Mouse (Mus musculus): Measurements from ENCODE around the gene Hist1h2be. TPM values are rescaled to one million over a fixed set of nuclear protein-coding genes. Genes with fewer than 3 reads are reported as not detected.

Gene Hist1h2be
- total RNA-seq, 1 experiment from 2014 or later, result 14.5 TPM

DNA sequence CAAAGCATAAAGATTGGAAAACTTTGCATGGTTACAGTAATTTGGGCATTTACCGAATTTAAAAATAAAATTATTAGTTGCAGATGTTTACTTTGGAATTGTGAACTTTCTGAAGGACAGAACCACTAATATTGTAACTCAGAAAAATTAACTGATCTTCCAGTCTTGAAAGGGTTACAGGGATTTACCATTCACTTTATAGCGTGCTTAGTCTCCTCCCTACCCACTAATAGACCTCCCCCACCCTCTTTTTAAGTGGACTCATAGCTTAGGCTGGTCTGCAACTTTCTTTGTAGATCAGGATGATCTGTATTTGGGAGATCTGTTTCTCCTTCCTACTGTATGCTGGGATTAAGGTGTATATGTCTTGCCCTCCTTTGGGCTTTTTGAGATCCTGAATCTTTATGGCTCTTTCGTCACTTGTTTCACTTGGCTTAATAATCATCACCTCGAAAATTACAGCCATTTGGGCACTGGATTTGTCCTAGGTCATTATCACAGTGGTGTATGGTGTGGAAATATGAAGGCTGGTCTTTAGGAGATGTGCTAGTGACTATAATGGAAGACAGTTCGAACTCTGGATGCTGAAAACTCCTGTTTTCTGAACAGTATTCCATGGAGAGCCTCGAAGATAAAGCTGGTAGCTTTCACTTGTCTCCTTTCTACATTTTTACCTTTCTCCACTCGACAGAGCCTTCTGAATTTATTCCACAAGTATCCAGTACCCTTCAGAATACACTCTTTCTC is 84.7 kb downstream of the Hist1h2be start:
- no peak for ATAC-seq (replicated peaks; ENCODE audit: insufficient number of reproducible peaks, low FRiP score, low TSS enrichment, poor library complexity, severe bottlenecking)

- peak; percentile 79 for ATAC-seq (replicated peaks; ENCODE audit: insufficient number of reproducible peaks, low FRiP score, low TSS enrichment, poor library complexity, severe bottlenecking)
Observed at GRCm38 (mm10) chr13:23535137-23536075, 85.5 kb downstream of the Hist1h2be start, which contains the start of gene Hist1h3g. TSS of gene Hist1h3g (plus strand) at chr13:23535422.

- ATAC-seq (replicated peaks; ENCODE audit: insufficient number of reproducible peaks, low FRiP score, low TSS enrichment, poor library complexity, severe bottlenecking), result no peak
Observed at GRCm38 (mm10) chr13:23534368-23535131, 86.4 kb downstream of the Hist1h2be start.

Other genes starting within 250 kb of the Hist1h2be start
- gene Abt1, start 197.3 kb downstream of the Hist1h2be start, total RNA-seq (2017), result 12.1 to 15.9 TPM (median 13.2 TPM) in 3 replicates
- gene Btn1a1, start 155.2 kb downstream of the Hist1h2be start, total RNA-seq (2017), result not detected in 3 replicates
- not detected in 3 replicates for gene Btn2a2, start 132.3 kb downstream of the Hist1h2be start, total RNA-seq (2017)
- gene Hist1h4h, start 90.1 kb downstream of the Hist1h2be start, total RNA-seq (2017), result 24.5 to 149 TPM (median 46.4 TPM) in 3 replicates
- 1.4 to 11.6 TPM in 2 of 3 replicates, not detected in the other for gene Hist1h2af, start 87.2 kb downstream of the Hist1h2be start, total RNA-seq (2017)
- not detected in 3 replicates for gene Hist1h3g, start 85.7 kb downstream of the Hist1h2be start, total RNA-seq (2017)
- 0.21 to 4.4 TPM (median 2.1 TPM) in 3 replicates for gene Hist1h2bh, start 77.7 kb downstream of the Hist1h2be start, total RNA-seq (2017)
- 0.53 to 21.8 TPM (median 16.4 TPM) in 3 replicates for gene Hist1h3f, start 77.1 kb downstream of the Hist1h2be start, total RNA-seq (2017)
- 42.2 to 123 TPM (median 49.9 TPM) in 3 replicates for gene Hist1h4f, start 69.5 kb downstream of the Hist1h2be start, total RNA-seq (2017)
- gene Hist1h1d, start 67.9 kb downstream of the Hist1h2be start, total RNA-seq (2017), result 16.3 to 25.9 TPM (median 21.9 TPM) in 3 replicates
- 12.4 to 48.1 TPM (median 39.4 TPM) in 3 replicates for gene Hist1h3e, start 58.8 kb downstream of the Hist1h2be start, total RNA-seq (2017)
- gene Hist1h2ae, start 49.9 kb downstream of the Hist1h2be start, total RNA-seq (2017), result 6.1 to 28.4 TPM (median 15.0 TPM) in 3 replicates
- gene Hist1h2bg, start 49.7 kb downstream of the Hist1h2be start, total RNA-seq (2017), result 86.4 to 193 TPM (median 86.9 TPM) in 3 replicates
- 19.2 to 51.4 TPM (median 45.4 TPM) in 3 replicates for gene Hist1h2bf, start 46.9 kb downstream of the Hist1h2be start, total RNA-seq (2017)
- 1.5 to 92.8 TPM (median 16.7 TPM) in 3 replicates for gene Hist1h2ad, start 46.7 kb downstream of the Hist1h2be start, total RNA-seq (2017)
- 1.5 to 3.3 TPM (median 2.1 TPM) in 3 replicates for gene Hist1h3d, start 45.4 kb downstream of the Hist1h2be start, total RNA-seq (2017)
- gene Hist1h4d, start 39.5 kb downstream of the Hist1h2be start, total RNA-seq (2017), result 78.9 to 170 TPM (median 90.0 TPM) in 3 replicates
- 81.6 to 216 TPM (median 97.2 TPM) in 3 replicates for gene Hist1h1e, start 1.4 kb upstream of the Hist1h2be start, total RNA-seq (2017)
- 5.0 to 8.9 TPM (median 8.3 TPM) in 3 replicates for gene Hist1h2ac, start 62.8 kb upstream of the Hist1h2be start, total RNA-seq (2017)
- gene Hist1h2bc, start 63.1 kb upstream of the Hist1h2be start, total RNA-seq (2017), result 28.7 to 101 TPM (median 49.7 TPM) in 3 replicates
- gene Hist1h1t, start 74.7 kb upstream of the Hist1h2be start, total RNA-seq (2017), result not detected in 3 replicates
- 82.1 to 150 TPM (median 93.5 TPM) in 3 replicates for gene Hist1h4c, start 77.3 kb upstream of the Hist1h2be start, total RNA-seq (2017)
- 90.6 to 170 TPM (median 150 TPM) in 3 replicates for gene Hfe, start 89.7 kb upstream of the Hist1h2be start, total RNA-seq (2017)
- 589 to 739 TPM (median 677 TPM) in 3 replicates for gene Hist1h1c, start 117.7 kb upstream of the Hist1h2be start, total RNA-seq (2017)
- gene Hist1h3c, start 124.5 kb upstream of the Hist1h2be start, total RNA-seq (2017), result 6.8 TPM in 1 of 3 replicates, not detected in the others
- 151 to 300 TPM (median 178 TPM) in 3 replicates for gene Hist1h2bb, start 125.6 kb upstream of the Hist1h2be start, total RNA-seq (2017)
- gene Hist1h2ab, start 130.0 kb upstream of the Hist1h2be start, total RNA-seq (2017), result 64.3 to 74.6 TPM in 2 of 3 replicates, not detected in the other
- gene Hist1h3b, start 131.1 kb upstream of the Hist1h2be start, total RNA-seq (2017), result 9.7 TPM in 1 of 3 replicates, not detected in the others
- 10.8 to 62.1 TPM (median 12.1 TPM) in 3 replicates for gene Hist1h4b, start 135.9 kb upstream of the Hist1h2be start, total RNA-seq (2017)
- gene Hist1h4a, start 140.1 kb upstream of the Hist1h2be start, total RNA-seq (2017), result 43.2 to 186 TPM (median 59.3 TPM) in 3 replicates
- gene Hist1h3a, start 141.3 kb upstream of the Hist1h2be start, total RNA-seq (2017), result 4.6 to 86.2 TPM (median 18.3 TPM) in 3 replicates
- gene Hist1h1a, start 142.5 kb upstream of the Hist1h2be start, total RNA-seq (2017), result 55.4 to 86.3 TPM (median 64.8 TPM) in 3 replicates
- not detected in 3 replicates for gene Trim38, start 148.8 kb upstream of the Hist1h2be start, total RNA-seq (2017)
- not detected in 3 replicates for gene Slc17a2, start 185.9 kb upstream of the Hist1h2be start, total RNA-seq (2017)
- gene Slc17a3, start 218.3 kb upstream of the Hist1h2be start, total RNA-seq (2017), result not detected in 3 replicates
- not detected in 3 replicates for gene Slc17a1, start 246.6 kb upstream of the Hist1h2be start, total RNA-seq (2017)